Mouse (Mus musculus) neural tube, embryonic 11.5 days (tissue): ENCODE measurements at regions not wholly inside any gene's neighbourhood (a gene's known extent, or its start where the extent isn't known, plus 50 kb on each side); places are given as distances from the start of the nearest gene placed in this dataset.
"Not testable (repeated sequence)": the region's sequence is repeated elsewhere in the genome, so short reads cannot be mapped to it uniquely, and the experiment has no call there.

ENCODE experiments used
- ATAC-seq: fragments of 200-750 bp; cut with Nextera tagmentation; 2 replicates; pipeline ENCODE4 v1.8.0; 2017; ENCODE audit warnings: moderate number of reproducible peaks, mild to moderate bottlenecking, moderate TSS enrichment, moderate library complexity; ENCODE audit not compliant: insufficient read depth, low FRiP score, low TSS enrichment
- DNase-seq: peaks from one replicate; pipeline ENCODE4 v3.0.0-alpha.2; 2015; ENCODE audit warnings: low spot score
- H3K27ac ChIP-seq: fragments of 300-500 bp; sonication (generic); 2 replicates; pipeline ENCODE4 v1.5.1; 2014; ENCODE audit warnings: low read depth, mild to moderate bottlenecking, low read length
- H3K27me3 ChIP-seq: fragments of 300-500 bp; sonication (generic); 2 replicates; pipeline ENCODE4 v1.6.1; 2014; ENCODE audit warnings: mild to moderate bottlenecking, low read length, mixed read lengths; ENCODE audit not compliant: control insufficient read depth, insufficient read depth
- H3K36me3 ChIP-seq: fragments of 300-500 bp; sonication (generic); 2 replicates; pipeline ENCODE4 v1.6.1; 2014; ENCODE audit warnings: mild to moderate bottlenecking, low read length, moderate library complexity, mixed read lengths; ENCODE audit not compliant: control insufficient read depth, insufficient read depth
- H3K4me1 ChIP-seq: fragments of 300-500 bp; sonication (generic); 2 replicates; pipeline ENCODE4 v1.6.1; 2014; ENCODE audit warnings: low read length, mixed read lengths; ENCODE audit not compliant: control insufficient read depth, insufficient read depth
- H3K4me2 ChIP-seq: fragments of 300-500 bp; sonication (generic); 2 replicates; pipeline ENCODE4 v1.6.1; 2014; ENCODE audit warnings: low read depth, mild to moderate bottlenecking, moderate library complexity
- H3K4me3 ChIP-seq: fragments of 300-500 bp; sonication (generic); 2 replicates; pipeline ENCODE4 v1.5.1; 2014; ENCODE audit warnings: low read depth, low read length
- H3K9ac ChIP-seq: fragments of 300-500 bp; sonication (generic); 2 replicates; pipeline ENCODE4 v1.6.1; 2014; ENCODE audit warnings: mild to moderate bottlenecking, low read length
- H3K9me3 ChIP-seq: fragments of 300-500 bp; sonication (generic); 2 replicates; pipeline ENCODE4 v1.6.1; 2016; ENCODE audit warnings: low read length; ENCODE audit not compliant: control insufficient read depth
- WGBS: fragments of 180-500 bp; shearing (Covaris S2); extraction: QIAGEN DNeasy Blood & Tissue Kit; methylation state at CpG from one replicate; pipeline ENCODE4 v1.1.7; 2014; 5-methylcytosine and 5-hydroxymethylcytosine counted together

GRCm38 (mm10) chr6:31821621-31822020 lies 228.4 kb upstream of the 1700012A03Rik start:
- H3K4me1 ChIP-seq: no peaks in the 10 kb centered on the region
- no peak overlapping the region for H3K4me3 ChIP-seq
- 58% methylated on average over 7 of the region's 7 CpGs for WGBS
- no peak overlapping the region for H3K4me2 ChIP-seq
- DNase-seq (no peak), ATAC-seq (no peak)
- H3K27me3 ChIP-seq: no peaks in the 10 kb centered on the region
- H3K9ac ChIP-seq: no peak overlapping the region
- H3K27ac ChIP-seq: no peak overlapping the region
- no peaks in the 10 kb centered on the region for H3K36me3 ChIP-seq
- no peaks in the 10 kb centered on the region for H3K9me3 ChIP-seq

GRCm38 (mm10) chr6:31817640-31818039 lies 232.4 kb upstream of the 1700012A03Rik start:
- WGBS: 86% methylated on average over 1 of the region's 1 CpGs
- Histone ChIP-seq H3K27ac (no peak overlapping the region), H3K4me1 (no peaks in the 10 kb centered on the region), H3K27me3 (no peaks in the 10 kb centered on the region), H3K4me2 (no peak overlapping the region), H3K36me3 (no peaks in the 10 kb centered on the region), H3K9ac (no peak overlapping the region), H3K4me3 (no peak overlapping the region), H3K9me3 (no peaks in the 10 kb centered on the region)
- no peak for DNase-seq
- no peak for ATAC-seq

GRCm38 (mm10) chr6:31811890-31812289 lies 238.2 kb upstream of the 1700012A03Rik start:
- H3K27ac ChIP-seq: no peak overlapping the region
- no peak for ATAC-seq
- no peak overlapping the region for H3K9ac ChIP-seq
- H3K9me3 ChIP-seq: no peaks in the 10 kb centered on the region
- no peaks in the 10 kb centered on the region for H3K36me3 ChIP-seq
- no peaks in the 10 kb centered on the region for H3K27me3 ChIP-seq
- peaks cover 5% of the 10 kb centered on the region; the same call in 1 of the 2 replicates for H3K4me1 ChIP-seq
- H3K4me2 ChIP-seq: no peak overlapping the region
- no peak overlapping the region for H3K4me3 ChIP-seq
- 67% methylated on average over 9 of the region's 9 CpGs for WGBS
- DNase-seq: no peak

- Histone ChIP-seq H3K36me3 (no peaks in the 10 kb centered on the region), H3K4me1 (peaks cover 5% of the 10 kb centered on the region; the same call in 1 of the 2 replicates), H3K4me3 (no peak overlapping the region), H3K4me2 (no peak overlapping the region), H3K9ac (no peak overlapping the region), H3K27me3 (no peaks in the 10 kb centered on the region), H3K27ac (peak overlapping the region; percentile 40), H3K9me3 (no peaks in the 10 kb centered on the region)
- ATAC-seq: peak; percentile 61; the same call in 1 of the 2 replicates
- peak; percentile 38 for DNase-seq
- 38% methylated on average over 10 of the region's 10 CpGs for WGBS
These were observed 239.2 kb upstream of the 1700012A03Rik start for GRCm38 (mm10) chr6:31810602-31811512.

- not testable (repeated sequence) for H3K4me2 ChIP-seq, DNase-seq, H3K36me3 ChIP-seq, H3K4me1 ChIP-seq, H3K27ac ChIP-seq, ATAC-seq, H3K4me3 ChIP-seq, H3K9me3 ChIP-seq, H3K27me3 ChIP-seq, H3K9ac ChIP-seq
- 89% methylated on average over 5 of the region's 10 CpGs for WGBS
These were observed 240.7 kb upstream of the Podxl start for GRCm38 (mm10) chr6:31804468-31804867.

GRCm38 (mm10) chr6:31803222-31803621 lies 239.4 kb upstream of the Podxl start:
- not testable (repeated sequence) for H3K27me3 ChIP-seq, ATAC-seq, H3K4me1 ChIP-seq, H3K27ac ChIP-seq, H3K4me2 ChIP-seq, H3K36me3 ChIP-seq, H3K9me3 ChIP-seq, H3K4me3 ChIP-seq, H3K9ac ChIP-seq, DNase-seq
- 61% methylated on average over 7 of the region's 24 CpGs for WGBS

GRCm38 (mm10) chr6:31791547-31791946 lies 227.8 kb upstream of the Podxl start:
- DNase-seq (no peak), ATAC-seq (no peak)
- no peak overlapping the region for H3K4me3 ChIP-seq
- H3K27ac ChIP-seq: no peak overlapping the region
- no peaks in the 10 kb centered on the region for H3K9me3 ChIP-seq
- H3K4me1 ChIP-seq: no peaks in the 10 kb centered on the region
- H3K27me3 ChIP-seq: no peaks in the 10 kb centered on the region
- whole genome bisulfite sequencing: 91% methylated on average over 7 of the region's 7 CpGs
- no peak overlapping the region for H3K9ac ChIP-seq
- H3K4me2 ChIP-seq: no peak overlapping the region
- H3K36me3 ChIP-seq: no peaks in the 10 kb centered on the region

- Histone ChIP-seq H3K4me2 (no peak overlapping the region), H3K9me3 (no peaks in the 10 kb centered on the region), H3K9ac (no peak overlapping the region), H3K27ac (no peak overlapping the region), H3K4me1 (no peaks in the 10 kb centered on the region), H3K4me3 (no peak overlapping the region), H3K27me3 (no peaks in the 10 kb centered on the region), H3K36me3 (no peaks in the 10 kb centered on the region)
- no peak for DNase-seq
- no peak for ATAC-seq
- 76% methylated on average over 2 of the region's 2 CpGs for WGBS
These were observed 227.1 kb upstream of the Podxl start for GRCm38 (mm10) chr6:31790906-31791305.

GRCm38 (mm10) chr6:31776841-31777240 lies 213.1 kb upstream of the Podxl start:
- Histone ChIP-seq H3K27me3 (no peaks in the 10 kb centered on the region), H3K9me3 (no peaks in the 10 kb centered on the region; the same call in 1 of the 2 replicates), H3K4me3 (no peak overlapping the region), H3K27ac (no peak overlapping the region), H3K4me2 (no peak overlapping the region), H3K4me1 (no peaks in the 10 kb centered on the region), H3K9ac (no peak overlapping the region), H3K36me3 (no peaks in the 10 kb centered on the region)
- no peak for DNase-seq
- ATAC-seq: no peak
- WGBS: 67% methylated on average over 3 of the region's 3 CpGs
